Mouse (Mus musculus) testis, postnatal 10 days (tissue): ENCODE measurements at regions not wholly inside any gene's neighbourhood (a gene's known extent, or its start where the extent isn't known, plus 50 kb on each side); places are given as distances from the start of the nearest gene placed in this dataset.

Experiments used
- DNase-seq: peaks from one replicate; pipeline ENCODE4 v3.0.0; 2021; ENCODE audit warnings: low spot score

- no peak for DNase-seq
These were observed 225.6 kb downstream of the Mbnl1 start for GRCm38 (mm10) chr3:60698189-60698588.

- no peak for DNase-seq
These were observed 234.5 kb downstream of the Mbnl1 start for GRCm38 (mm10) chr3:60707139-60707538.

GRCm38 (mm10) chr3:60712896-60713295 is 240.3 kb downstream of the Mbnl1 start:
- DNase-seq = no peak

GRCm38 (mm10) chr3:60720322-60720721 is 247.7 kb downstream of the Mbnl1 start:
- no peak for DNase-seq

- DNase-seq = no peak
These were observed 258.7 kb downstream of the Mbnl1 start for GRCm38 (mm10) chr3:60731331-60731730.

- no peak for DNase-seq
These were observed 261.9 kb upstream of the P2ry1 start for GRCm38 (mm10) chr3:60740543-60741294.

- DNase-seq = no peak
These were observed 261.2 kb upstream of the P2ry1 start for GRCm38 (mm10) chr3:60741379-60741778.

- no peak for DNase-seq
These were observed 260.4 kb upstream of the P2ry1 start for GRCm38 (mm10) chr3:60742232-60742631.

- no peak for DNase-seq
These were observed 257.5 kb upstream of the P2ry1 start for GRCm38 (mm10) chr3:60745075-60745474.

- DNase-seq = no peak
These were observed 244.0 kb upstream of the P2ry1 start for GRCm38 (mm10) chr3:60758568-60758967.

- DNase-seq = no peak
These were observed 243.5 kb upstream of the P2ry1 start for GRCm38 (mm10) chr3:60759046-60759445.

- DNase-seq = peak; percentile 45
These were observed 239.7 kb upstream of the P2ry1 start for GRCm38 (mm10) chr3:60762874-60763273.

- DNase-seq = no peak
These were observed 237.5 kb upstream of the P2ry1 start for GRCm38 (mm10) chr3:60765079-60765478.

GRCm38 (mm10) chr3:60768996-60769395 is 233.6 kb upstream of the P2ry1 start:
- DNase-seq = no peak

- no peak for DNase-seq
These were observed 230.7 kb upstream of the P2ry1 start for GRCm38 (mm10) chr3:60771866-60772265.

- no peak for DNase-seq
These were observed 229.2 kb upstream of the P2ry1 start for GRCm38 (mm10) chr3:60773383-60773782.

- DNase-seq = no peak
These were observed 217.3 kb upstream of the P2ry1 start for GRCm38 (mm10) chr3:60785137-60785875.

- DNase-seq = no peak
These were observed 214.6 kb upstream of the P2ry1 start for GRCm38 (mm10) chr3:60787989-60788388.

- no peak for DNase-seq
These were observed 213.2 kb upstream of the P2ry1 start for GRCm38 (mm10) chr3:60789441-60789840.

- no peak for DNase-seq
These were observed 210.4 kb upstream of the P2ry1 start for GRCm38 (mm10) chr3:60792166-60792565.

GRCm38 (mm10) chr3:60796207-60796606 is 206.4 kb upstream of the P2ry1 start:
- no peak for DNase-seq

GRCm38 (mm10) chr3:60797808-60798207 is 204.8 kb upstream of the P2ry1 start:
- DNase-seq = no peak

GRCm38 (mm10) chr3:60798461-60798860 is 204.1 kb upstream of the P2ry1 start:
- DNase-seq = no peak

- no peak for DNase-seq
These were observed 203.7 kb upstream of the P2ry1 start for GRCm38 (mm10) chr3:60798862-60799261.
